Mouse (Mus musculus): ENCODE measurements around the gene Bicdl1.

DNA sequence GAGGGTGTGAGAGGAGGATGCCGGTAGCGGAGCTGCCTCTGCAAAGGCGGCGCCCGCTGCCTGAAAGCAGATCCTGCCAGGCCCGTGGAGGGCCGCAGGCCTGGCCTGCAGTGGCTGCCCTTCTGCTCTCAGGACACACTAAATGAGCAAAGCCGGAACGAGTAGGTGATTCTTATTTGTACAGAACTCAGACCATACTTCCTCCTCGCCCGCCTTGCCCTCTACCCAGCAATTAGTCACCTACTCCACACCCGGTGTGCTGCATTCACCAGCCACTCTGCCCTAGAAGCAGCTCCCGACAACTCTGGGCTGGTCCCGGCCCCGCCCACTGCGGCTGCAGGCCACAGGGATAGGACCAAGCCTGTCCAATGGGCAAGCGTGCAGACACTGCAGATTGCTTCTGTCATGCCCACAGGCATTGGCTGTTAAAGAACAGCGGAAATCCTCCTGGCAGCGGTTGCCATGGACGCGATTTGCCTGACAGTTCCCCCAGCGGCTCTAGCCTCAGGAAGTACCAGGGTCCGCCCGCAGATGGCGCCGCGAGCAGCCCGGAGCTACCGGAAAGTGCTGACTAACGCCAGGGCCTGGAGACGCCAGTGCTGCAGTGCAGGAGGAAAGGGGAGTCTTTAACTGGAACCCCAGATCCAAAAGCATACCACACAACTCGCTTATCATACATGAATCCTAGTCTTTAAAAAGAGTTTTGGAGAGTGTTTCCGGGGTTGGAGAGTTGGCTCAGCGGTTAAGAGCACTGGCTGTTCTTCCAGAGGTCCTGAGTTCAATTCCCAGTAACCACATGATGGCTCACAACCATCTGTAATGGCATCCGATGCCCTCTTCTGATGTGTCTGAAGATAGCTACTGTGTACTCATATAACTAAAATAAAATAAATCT, 78.5 kb downstream of the Bicdl1 start:
- TF ChIP-seq POLR2A (IDR thresholded peaks at IDR 0.05; ENCODE audit: borderline replicate concordance, insufficient read depth, low read length) (peak; percentile 97), CTCF (IDR thresholded peaks at IDR 0.05; ENCODE audit: borderline replicate concordance, insufficient read depth, low read depth, low read length) (peak; percentile 86)
